Mouse (Mus musculus) CD8-positive naive resting alpha-beta T cell, adult 2 months (primary cell): ENCODE measurements around the gene Erlin1.

Source experiments
- DNase-seq, 2 experiments: peaks; one replicate each; pipeline ENCODE4 v3.0.0; 2022; ENCODE audit warnings: low read depth in 2 of 2, low spot score in 2 of 2

Gene Erlin1

DNA sequence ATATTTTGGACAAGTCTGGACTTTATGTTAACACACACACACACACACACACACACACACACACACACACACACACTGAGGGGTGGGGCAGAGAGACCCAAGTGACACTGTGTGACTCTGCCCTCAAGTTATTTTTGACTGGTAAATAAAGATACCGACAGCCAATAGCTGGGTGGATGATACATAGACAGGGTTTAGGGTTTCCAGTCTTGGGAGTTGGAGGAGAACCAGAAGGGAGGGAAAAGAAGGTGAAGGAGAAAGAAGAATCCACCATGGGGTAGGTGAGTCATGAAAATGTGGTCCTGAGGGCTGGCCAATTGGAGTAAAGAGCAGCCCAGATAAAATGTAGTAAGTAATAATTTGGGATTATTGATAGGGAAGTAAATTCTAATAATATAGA, 69.5 kb downstream of the Erlin1 start:
- no peak for DNase-seq

DNA sequence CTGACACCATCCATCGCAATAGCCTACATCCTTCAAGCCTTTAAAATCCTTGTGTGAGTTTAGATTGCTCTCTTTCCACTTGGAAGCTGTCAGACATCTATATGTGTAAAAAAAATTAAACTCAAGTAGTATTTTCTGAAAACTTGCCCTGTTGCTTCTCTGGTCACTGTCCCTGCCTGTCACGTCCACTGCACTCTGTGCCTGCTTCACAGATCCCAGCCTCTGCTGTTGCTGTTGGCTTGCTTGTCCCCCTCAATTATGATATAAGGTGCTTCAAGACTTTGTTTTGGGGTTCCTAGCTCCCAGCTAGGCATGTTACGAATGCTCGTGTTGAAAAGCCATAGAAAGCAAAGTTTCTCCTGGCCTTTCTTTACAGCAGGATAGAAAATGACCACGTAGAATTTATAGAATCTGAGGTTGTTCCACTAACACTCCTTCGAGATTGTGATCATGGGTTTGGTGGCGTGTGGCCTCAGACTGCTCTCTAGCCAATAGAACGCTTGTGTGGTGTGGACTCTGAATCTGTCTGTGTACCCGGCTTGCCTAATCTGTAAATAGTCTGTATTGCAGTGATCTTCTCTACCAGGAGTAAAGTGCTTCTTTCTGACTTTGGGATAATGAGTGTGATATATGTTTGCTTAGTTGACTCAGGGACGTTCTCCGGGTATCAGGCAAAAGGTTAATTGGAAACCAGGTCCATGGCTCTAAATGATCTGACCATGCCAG, 70.6 kb downstream of the Erlin1 start:
- no peak for DNase-seq

DNA sequence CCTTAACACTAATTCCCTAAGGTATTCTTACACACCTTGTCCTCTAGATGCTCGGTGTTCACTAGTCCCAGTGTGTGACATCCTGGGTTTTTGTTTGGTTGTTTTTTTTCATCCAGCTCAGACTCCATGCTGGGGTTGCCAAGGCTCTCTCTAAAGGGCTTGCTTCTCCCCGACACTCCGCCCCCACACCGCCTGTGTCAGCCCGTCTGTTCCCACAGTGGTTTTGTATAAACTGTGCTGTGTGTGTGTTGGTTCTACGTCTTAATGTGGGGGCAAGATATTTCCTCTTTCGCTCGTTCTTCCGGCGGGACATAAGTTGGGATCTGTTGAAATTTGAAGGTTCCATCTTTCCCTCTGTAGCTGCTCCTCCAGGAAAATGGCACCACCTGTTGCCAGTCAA, 71.5 kb downstream of the Erlin1 start:
- DNase-seq: no peak

DNA sequence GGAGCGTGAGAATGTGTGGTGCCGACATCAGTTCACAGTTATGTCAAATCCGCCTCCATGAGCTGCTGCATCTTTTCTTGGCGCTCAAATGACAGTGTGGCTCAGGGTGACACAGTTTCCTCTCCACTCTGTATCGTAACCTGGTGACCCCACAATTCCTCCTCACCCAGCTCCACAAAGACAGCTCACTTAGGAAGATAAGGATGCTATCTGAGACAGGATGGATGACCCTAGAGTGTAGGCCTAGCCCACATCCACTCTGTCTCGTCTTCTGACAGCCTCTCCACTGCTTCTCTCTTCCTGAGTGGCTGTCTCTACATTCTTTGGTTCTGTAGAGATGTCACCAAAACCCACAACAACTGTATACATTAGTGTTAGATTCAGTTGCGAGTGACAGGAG, 74.2 kb downstream of the Erlin1 start:
- DNase-seq: no peak

DNA sequence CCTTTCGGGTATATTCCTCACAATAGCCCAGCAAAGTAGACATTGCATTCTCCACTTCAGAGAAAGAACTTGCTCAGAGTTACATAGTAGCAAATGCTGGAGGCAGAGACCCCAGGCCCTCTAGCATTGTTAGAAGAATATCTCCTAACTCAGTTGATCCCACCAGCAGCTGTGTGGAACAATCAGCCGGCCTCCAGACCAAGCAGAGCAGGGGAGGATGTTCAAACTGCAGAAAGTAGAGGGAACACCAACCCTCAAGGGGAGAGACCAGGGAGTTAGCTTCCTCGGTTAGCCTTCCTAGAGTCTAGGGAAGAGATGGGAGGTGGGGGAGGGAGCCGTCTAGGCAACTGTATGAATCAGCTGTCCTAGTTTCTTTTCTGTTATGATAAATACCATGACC, 77.1 kb downstream of the Erlin1 start:
- no peak for DNase-seq

DNA sequence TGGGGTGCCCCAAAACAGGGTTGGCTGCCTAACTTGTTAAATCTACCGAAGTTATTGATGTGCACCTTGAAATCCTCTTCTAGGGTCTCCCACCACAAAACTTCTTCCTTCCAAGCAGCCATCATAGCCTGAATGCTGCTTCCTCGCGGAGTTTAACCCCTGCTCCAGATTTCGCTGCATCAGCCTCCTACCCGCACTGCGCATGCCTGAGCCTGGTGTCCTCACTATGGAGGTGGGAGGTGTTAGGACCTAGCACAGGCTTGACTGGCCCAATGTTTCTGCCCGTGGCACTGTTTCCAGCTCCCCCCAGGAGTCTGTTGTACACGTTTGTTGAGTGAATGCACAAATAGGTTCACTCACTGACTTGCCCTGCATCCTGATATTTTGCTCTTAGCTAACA, 79.2 kb downstream of the Erlin1 start:
- no peak for DNase-seq

DNA sequence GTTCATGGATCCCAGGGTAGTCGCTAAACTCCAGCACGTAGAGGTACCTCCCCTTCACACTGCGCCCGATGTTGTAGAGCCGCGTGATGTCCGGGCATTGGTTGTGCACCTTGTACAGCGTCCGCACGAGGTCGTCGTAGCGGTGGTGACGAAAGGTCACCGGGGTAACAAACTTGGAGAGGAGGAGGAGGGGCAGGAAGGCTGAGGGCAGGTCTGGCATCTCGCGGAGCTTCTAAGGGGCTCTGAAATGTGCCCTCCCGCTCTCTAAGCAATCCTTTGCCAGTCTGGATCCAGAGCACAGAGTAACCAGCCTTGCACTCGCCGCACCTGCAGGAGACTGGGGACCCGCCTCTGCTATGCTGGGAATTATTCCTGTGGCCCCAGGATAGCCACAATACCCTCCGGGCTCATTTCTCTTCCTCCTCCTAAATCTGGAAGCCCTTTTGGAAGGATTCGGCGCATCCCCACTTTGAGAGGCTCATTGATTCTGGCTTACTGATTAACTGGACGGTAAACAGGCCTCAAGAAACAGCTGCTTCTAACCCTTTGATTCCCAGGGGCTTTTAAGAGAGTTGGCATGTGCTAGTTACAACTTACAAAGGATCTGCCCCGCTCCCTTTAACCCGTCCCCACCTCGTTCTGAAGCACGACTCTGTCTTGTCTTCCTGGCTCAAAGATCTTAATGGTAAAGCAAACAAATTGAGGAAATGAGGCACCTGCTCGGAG, 83.4 kb downstream of the Erlin1 start, which contains the start of gene Cpn1:
Gene Cpn1 (minus strand): TSS at position 488 of the 726 bp plus-strand sequence.
- no peak for DNase-seq
